Mouse (Mus musculus) MEL (cell line): ENCODE results near the gene Fbln2. TPM values are rescaled to one million over a fixed set of nuclear protein-coding genes. Genes with fewer than 3 reads are reported as not detected.

Experiments used
- DNase-seq: peaks from one replicate; pipeline ENCODE4 v3.0.0; 2011; ENCODE audit warnings: low read depth, low spot score
- H3K27ac ChIP-seq: 2 replicates; pipeline ENCODE4 v1.5.1; 2012; ENCODE audit warnings: low read depth, mild to moderate bottlenecking, control low read depth, low read length, moderate library complexity; ENCODE audit not compliant: control insufficient read depth
- H3K27me3 ChIP-seq, 2 experiments: fragments of 150-350 bp in 1 of 2; sonication (generic) in 1 of 2; 2 replicates each; pipeline ENCODE4 v1.6.1; 2012; ENCODE audit warnings: low read length in 2 of 2, mild to moderate bottlenecking in 2 of 2, improper control_type of control experiment in 1 of 2, moderate library complexity in 1 of 2; ENCODE audit not compliant: insufficient read depth in 2 of 2, control insufficient read depth in 1 of 2
- H3K36me3 ChIP-seq, 2 experiments: 2 replicates each; pipeline ENCODE4 v1.6.1; 2012 to 2014; ENCODE audit warnings: low read length in 2 of 2, improper control_type of control experiment in 1 of 2, inconsistent platforms in 1 of 2, mild to moderate bottlenecking in 1 of 2; ENCODE audit not compliant: insufficient read depth in 2 of 2, control insufficient read depth in 1 of 2
- H3K4me1 ChIP-seq, 2 experiments: fragments of 150-350 bp in 1 of 2; sonication (generic) in 1 of 2; 2 replicates each; pipeline ENCODE4 v1.6.1; 2012; ENCODE audit warnings: low read length in 2 of 2, improper control_type of control experiment in 1 of 2, mild to moderate bottlenecking in 1 of 2; ENCODE audit not compliant: insufficient read depth in 2 of 2, control insufficient read depth in 1 of 2
- H3K4me3 ChIP-seq, 2 experiments: fragments of 150-350 bp in 1 of 2; sonication (generic) in 1 of 2; 2 replicates each; pipeline ENCODE4 v1.5.1; 2012; ENCODE audit warnings: low read depth in 2 of 2, low read length in 2 of 2, mild to moderate bottlenecking in 2 of 2, moderate library complexity in 2 of 2, control low read depth in 1 of 2, improper control_type of control experiment in 1 of 2; ENCODE audit not compliant: control insufficient read depth in 1 of 2, insufficient read depth in 1 of 2
- H3K79me2 ChIP-seq: 2 replicates; pipeline ENCODE4 v1.6.1; 2012; ENCODE audit warnings: mild to moderate bottlenecking, low read length, moderate library complexity; ENCODE audit not compliant: control insufficient read depth, poor library complexity, insufficient read depth
- H3K9ac ChIP-seq: 2 replicates; pipeline ENCODE4 v1.6.1; 2012; ENCODE audit warnings: low read depth, mild to moderate bottlenecking, control low read depth, low read length, moderate library complexity; ENCODE audit not compliant: control insufficient read depth, poor library complexity, severe bottlenecking
- H3K9me3 ChIP-seq: fragments of 150-350 bp; sonication (generic); replicated peaks from 2 replicates; pipeline ENCODE4 v1.6.1; 2012; ENCODE audit warnings: mild to moderate bottlenecking, low read length, improper control_type of control experiment, moderate library complexity; ENCODE audit not compliant: insufficient read depth
- CHD1 ChIP-seq: IDR thresholded peaks from 2 replicates; pipeline ENCODE4 v1.6.1; 2012; ENCODE audit warnings: low read depth, mild to moderate bottlenecking, inconsistent platforms, low read length, improper control_type of control experiment
- CHD2 ChIP-seq: IDR thresholded peaks from 2 replicates; pipeline ENCODE4 v1.6.1; 2011; ENCODE audit warnings: low read length, improper control_type of control experiment
- CTCF ChIP-seq, 3 experiments: IDR thresholded peaks in 2 of 3; conservative IDR thresholded peaks in 1 of 3; 2 replicates each; pipeline ENCODE4 v1.5.1; 2011 to 2012; ENCODE audit warnings: low read length in 3 of 3, low read depth in 2 of 3, mild to moderate bottlenecking in 2 of 3, improper control_type of control experiment in 1 of 3, inconsistent platforms in 1 of 3, mixed read lengths in 1 of 3, moderate library complexity in 1 of 3; ENCODE audit not compliant: control insufficient read depth in 1 of 3, insufficient read depth in 1 of 3, poor library complexity in 1 of 3, severe bottlenecking in 1 of 3
- E2F4 ChIP-seq: IDR thresholded peaks from 2 replicates; pipeline ENCODE4 v1.6.1; 2011; ENCODE audit warnings: low read depth, low read length, improper control_type of control experiment, borderline replicate concordance
- ELF1 ChIP-seq: IDR thresholded peaks from 2 replicates; pipeline ENCODE4 v1.6.1; 2014; ENCODE audit warnings: low read depth, mild to moderate bottlenecking, inconsistent platforms, low read length, improper control_type of control experiment, moderate library complexity
- EP300 ChIP-seq, 2 experiments: IDR thresholded peaks; 2 replicates each; pipeline ENCODE4 v1.6.1; 2011; ENCODE audit warnings: improper control_type of control experiment in 2 of 2, low read length in 2 of 2, low read depth in 1 of 2, mild to moderate bottlenecking in 1 of 2
- ETS1 ChIP-seq: IDR thresholded peaks from 2 replicates; pipeline ENCODE4 v1.6.1; 2012; ENCODE audit warnings: low read depth, mild to moderate bottlenecking, inconsistent platforms, low read length, improper control_type of control experiment, moderate library complexity
- GABPA ChIP-seq: IDR thresholded peaks from 2 replicates; pipeline ENCODE4 v1.6.1; 2012; ENCODE audit warnings: low read depth, mild to moderate bottlenecking, inconsistent platforms, low read length, improper control_type of control experiment, moderate library complexity
- HCFC1 ChIP-seq: IDR thresholded peaks from 2 replicates; pipeline ENCODE4 v1.6.1; 2012; ENCODE audit warnings: low read depth, mild to moderate bottlenecking, inconsistent platforms, low read length, improper control_type of control experiment, moderate library complexity
- JUND ChIP-seq: IDR thresholded peaks from 2 replicates; pipeline ENCODE4 v1.6.1; 2011; ENCODE audit warnings: low read depth, mild to moderate bottlenecking, improper control_type of control experiment, low read length
- MAZ ChIP-seq: IDR thresholded peaks from 2 replicates; pipeline ENCODE4 v1.6.1; 2012; ENCODE audit warnings: low read depth, mild to moderate bottlenecking, inconsistent platforms, low read length, improper control_type of control experiment
- MXI1 ChIP-seq: IDR thresholded peaks from 2 replicates; pipeline ENCODE4 v1.6.1; 2011; ENCODE audit warnings: mild to moderate bottlenecking, low read depth, low read length, improper control_type of control experiment
- NRF1 ChIP-seq: IDR thresholded peaks from 2 replicates; pipeline ENCODE4 v1.6.1; 2014; ENCODE audit warnings: low read depth, mild to moderate bottlenecking, inconsistent platforms, low read length, improper control_type of control experiment, moderate library complexity; ENCODE audit not compliant: poor library complexity, insufficient read depth, severe bottlenecking
- POLR2AphosphoS5 ChIP-seq: IDR thresholded peaks from 2 replicates; pipeline ENCODE4 v1.6.1; 2012; ENCODE audit warnings: low read depth, borderline replicate concordance, mild to moderate bottlenecking, inconsistent platforms, low read length, moderate library complexity, mixed read lengths
- RAD21 ChIP-seq: IDR thresholded peaks from 2 replicates; pipeline ENCODE4 v1.6.1; 2011; ENCODE audit warnings: mild to moderate bottlenecking, low read depth, low read length, improper control_type of control experiment
- SIN3A ChIP-seq: IDR thresholded peaks from 2 replicates; pipeline ENCODE4 v1.6.1; 2012; ENCODE audit warnings: low read length, improper control_type of control experiment, inconsistent platforms
- SMC3 ChIP-seq: IDR thresholded peaks from 2 replicates; pipeline ENCODE4 v1.6.1; 2011; ENCODE audit warnings: low read depth, low read length, improper control_type of control experiment
- UBTF ChIP-seq: IDR thresholded peaks from 2 replicates; pipeline ENCODE4 v1.6.1; 2012; ENCODE audit warnings: low read depth, mild to moderate bottlenecking, inconsistent platforms, low read length, improper control_type of control experiment, moderate library complexity, borderline replicate concordance; ENCODE audit not compliant: insufficient read depth
- polyA plus RNA-seq, 2 experiments: library from polyadenylated mRNA; stranded (reverse) in 1 of 2; unstranded in 1 of 2; fragments of >175 nt in 1 of 2; fragments of >200 nt in 1 of 2; gene quantifications; 2 replicates each; pipeline versions ENCODE4 v1.2.1 to v1.2.4; 2012; ENCODE audit warnings: low replicate concordance in 2 of 2, low read depth in 1 of 2; ENCODE audit not compliant: insufficient read length in 2 of 2, insufficient read depth in 1 of 2, missing spikeins in 1 of 2
- total RNA-seq: library from RNA; depleted of rRNA; stranded (reverse); fragments of 300-350 nt; gene quantifications from 2 replicates; pipeline ENCODE4 v1.2.3, GENCODE M21; 2012

The Fbln2 gene
- total and polyA plus RNA-seq, 3 experiments = 1.9 to 2.3 TPM; not detected in 1

DNA sequence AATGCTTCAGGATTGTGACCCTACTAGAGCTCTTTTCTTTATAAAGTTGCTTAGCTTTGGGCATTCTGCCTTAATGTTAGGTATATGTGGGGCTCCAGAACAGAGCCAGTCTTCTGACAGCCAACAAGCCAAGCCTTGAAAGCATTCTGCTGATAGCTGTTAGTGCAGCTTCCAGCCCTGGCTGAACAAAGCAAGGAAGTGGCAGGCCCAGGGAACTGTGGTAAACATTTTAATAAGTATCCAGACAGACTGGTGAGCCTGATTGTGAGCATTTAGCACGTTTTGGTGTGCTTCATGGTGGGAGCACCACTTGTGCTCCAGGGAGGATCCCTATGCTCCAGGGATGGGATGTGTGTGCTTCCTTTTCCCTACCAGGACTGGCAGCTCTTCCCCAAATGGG, 29.2 kb upstream of the Fbln2 start:
- DNase-seq = no peak
- no peaks in the 10 kb centered on the region; a peak in 1 of 4 replicates for H3K36me3 ChIP-seq
- H3K4me3 ChIP-seq = no peak overlapping the region
- no peak overlapping the region for H3K27ac ChIP-seq
- no peak overlapping the region for H3K9ac ChIP-seq
- H3K4me1 ChIP-seq = peaks cover 0 to 4% of the 10 kb centered on the region in 2 experiments; a peak in 1 of 4 replicates
- H3K9me3 ChIP-seq = no peaks in the 10 kb centered on the region
- no peaks in the 10 kb centered on the region for H3K79me2 ChIP-seq
- H3K27me3 ChIP-seq = no peaks in the 10 kb centered on the region; a peak in 1 of 4 replicates
- TF ChIP-seq ELF1 (no peak), CTCF (IDR thresholded peaks at IDR 0.05 in 2 of 3, conservative IDR thresholded peaks at IDR 0.05 in 1 of 3; ENCODE audit: control insufficient read depth in 1 of 3, insufficient read depth in 1 of 3, low read depth in 2 of 3, low read length in 3 of 3, poor library complexity in 1 of 3, severe bottlenecking in 1 of 3) (no peak), MXI1 (no peak), RAD21 (no peak), E2F4 (no peak)

DNA sequence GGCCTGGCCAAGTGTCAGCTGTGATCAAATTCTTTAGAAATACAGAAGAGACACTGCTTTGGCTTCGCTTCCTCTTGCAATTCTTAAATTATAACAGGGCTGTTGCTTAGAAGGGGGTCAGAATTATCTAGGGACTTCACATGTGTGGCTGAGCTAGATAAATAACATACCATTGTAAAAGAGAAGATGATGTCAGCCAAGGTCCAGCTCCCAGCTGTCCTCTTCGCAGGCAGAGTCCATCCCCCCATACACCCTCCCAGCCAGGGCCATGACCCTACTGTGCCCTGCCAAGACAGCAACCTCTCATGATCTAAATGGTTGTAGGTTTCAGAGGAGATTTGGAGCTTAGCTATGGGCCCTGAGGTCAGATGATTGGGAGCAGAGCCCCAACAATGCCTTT, 28.3 kb upstream of the Fbln2 start:
- no peak overlapping the region for H3K9ac ChIP-seq
- no peaks in the 10 kb centered on the region for H3K9me3 ChIP-seq
- H3K4me1 ChIP-seq = no peaks in the 10 kb centered on the region
- peaks cover 0 to 1% of the 10 kb centered on the region in 2 experiments; a peak in 3 of 4 replicates for H3K27me3 ChIP-seq
- no peak overlapping the region for H3K27ac ChIP-seq
- H3K36me3 ChIP-seq = no peaks in the 10 kb centered on the region
- no peaks in the 10 kb centered on the region for H3K79me2 ChIP-seq
- no peak for DNase-seq
- H3K4me3 ChIP-seq = no peak overlapping the region
- TF ChIP-seq HCFC1 (no peak), ELF1 (no peak)

DNA sequence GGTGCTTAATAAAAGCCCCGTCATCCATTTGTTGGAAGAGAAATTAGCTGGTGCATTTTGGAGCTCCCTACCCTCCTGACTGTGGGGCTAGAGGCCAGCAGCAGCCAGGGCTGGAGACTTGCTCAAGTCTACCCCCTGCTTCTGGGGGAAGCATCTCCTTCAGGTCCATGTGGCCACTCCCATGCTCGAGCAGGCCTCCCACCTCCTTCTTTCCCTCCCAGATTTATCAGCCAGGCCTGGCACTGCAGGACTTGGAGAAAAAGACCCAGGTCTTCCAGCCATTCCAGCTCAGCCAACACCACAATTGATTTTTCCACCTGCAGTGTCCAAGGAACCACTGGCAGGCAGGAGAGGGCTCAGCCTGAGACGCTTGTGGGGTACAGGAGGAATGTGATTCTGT, 27.5 kb upstream of the Fbln2 start:
- Histone ChIP-seq H3K27me3 (peaks cover 0 to 2% of the 10 kb centered on the region in 2 experiments; a peak in 3 of 4 replicates), H3K79me2 (no peaks in the 10 kb centered on the region), H3K4me3 (no peak overlapping the region), H3K27ac (no peak overlapping the region), H3K4me1 (no peaks in the 10 kb centered on the region), H3K9ac (no peak overlapping the region), H3K36me3 (no peaks in the 10 kb centered on the region), H3K9me3 (no peaks in the 10 kb centered on the region)
- DNase-seq = no peak
- no peak for TF ChIP-seq UBTF
- TF ChIP-seq SMC3 = no peak
- TF ChIP-seq ETS1 = no peak
- no peak for TF ChIP-seq ELF1
- TF ChIP-seq POLR2AphosphoS5 = no peak
- TF ChIP-seq SIN3A = no peak
- no peak for TF ChIP-seq JUND
- TF ChIP-seq HCFC1 = no peak
- no peak for TF ChIP-seq CHD1
- no peak for TF ChIP-seq EP300 (IDR thresholded peaks at IDR 0.05; ENCODE audit: low read depth in 1 of 2, low read length in 2 of 2)
- TF ChIP-seq NRF1 = no peak
- no peak for TF ChIP-seq MAZ
- TF ChIP-seq GABPA = no peak
- no peak for TF ChIP-seq MXI1
- TF ChIP-seq CHD2 = no peak
